Comparison of ENCODE assay signal across 21 mouse cellular contexts in the genomic region with DNA sequence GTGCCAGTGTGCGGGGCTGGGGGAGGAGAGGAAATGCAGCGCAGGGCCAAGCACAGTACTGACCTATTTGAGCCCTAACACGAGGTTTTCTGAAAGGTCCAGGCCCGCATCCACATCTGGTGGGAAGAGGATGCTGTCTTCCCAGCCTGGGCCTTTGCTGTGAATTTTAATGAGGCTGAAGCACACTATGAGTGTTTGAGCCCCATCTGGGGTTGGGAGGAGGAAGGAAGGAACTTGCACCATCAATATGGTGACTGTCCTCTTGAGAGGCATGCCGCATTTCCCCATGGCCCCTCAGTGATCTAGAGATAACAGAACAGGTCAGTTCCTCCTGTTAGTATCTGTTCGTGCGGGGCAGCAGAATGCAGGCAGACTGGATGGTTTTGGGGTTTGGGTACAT. TPM values are rescaled to one million over a fixed set of nuclear protein-coding genes. Genes with fewer than 3 reads are reported as not detected.
A peak's percentile ranks its signal among the peaks of the same experiment; 100 is the strongest.
DNase-seq lines count a peak whose midpoint lies in the region; ATAC-seq and TF ChIP-seq lines count a peak whose summit lies in the region.
"Had no signal": no experiment of that assay in that cellular context is flagged by ENCODE, and none has a peak within 500 bp of the region (broad histone marks: within the 10 kb centered on the region; RNA-seq: fewer than 3 reads in every experiment).

No protein-coding gene starts in this region.

- intact Hi-C loops in heart, adult 2 months (cut with DNase I), result no loop called here
- intact Hi-C loops in left cerebral cortex, postnatal 14 days (cut with DNase I), result no loop called here

- peak; percentile 30 to 59; a peak in 2 of 4 replicates for ATAC-seq in hematopoietic stem cell, adult 5-6 weeks (replicated peaks in 1 of 2; ENCODE audit: insufficient read depth in 1 of 2, low FRiP score in 2 of 2, low TSS enrichment in 1 of 2, low read depth in 1 of 2, poor library complexity in 2 of 2, severe bottlenecking in 2 of 2)
- ATAC-seq in liver, postnatal 0 days, result no peak
- no peak for ATAC-seq in hindbrain, embryonic 13.5 days (ENCODE audit: low FRiP score)
- ATAC-seq: forebrain, embryonic 13.5 days; midbrain, embryonic 15.5 days had no signal

- no peak overlapping the region; the same call in 1 of the 2 replicates for H3K9ac ChIP-seq in liver, postnatal 0 days (replicated peaks)
- no peak overlapping the region for H3K9ac ChIP-seq in heart, adult 2 months (ENCODE audit: low read depth, low read length)
- no peak overlapping the region for H3K9ac ChIP-seq in hindbrain, embryonic 13.5 days
- H3K9ac ChIP-seq: embryonic facial prominence, embryonic 12.5 days; forebrain, embryonic 13.5 days; hindbrain, embryonic 12.5 days; lung, embryonic 15.5 days; midbrain, embryonic 15.5 days had no signal

- TF ChIP-seq EP300 in liver, postnatal 0 days (IDR thresholded peaks at IDR 0.05; ENCODE audit: low read depth), result no peak
- TF ChIP-seq EP300 in heart, adult 2 months (IDR thresholded peaks at IDR 0.05; ENCODE audit: insufficient read depth, low read depth, low read length), result no peak

- no peak for DNase-seq in liver, postnatal 0 days
- no peak for DNase-seq in heart, adult 2 months
- DNase-seq in left cerebral cortex, postnatal 14 days (ENCODE audit: low spot score in 2 of 2), result no peak
- DNase-seq in lung, postnatal 25 days (ENCODE audit: low spot score), result no peak
- DNase-seq: adrenal gland, postnatal 25 days; cerebellum, adult 8-10 months; gastrocnemius, postnatal 36 days; heart, postnatal 10 days; kidney, adult 9 months; retina, postnatal 1 day; thymus, adult 2 months had no signal

- peaks cover 2% of the 10 kb centered on the region; the same call in 1 of the 2 replicates for H3K4me1 ChIP-seq in bone marrow, adult 2 months (ENCODE audit: control insufficient read depth, insufficient read depth, low read length)
- H3K4me1 ChIP-seq in liver, postnatal 0 days (ENCODE audit: insufficient read depth), result peaks cover 43% of the 10 kb centered on the region
- peaks cover 15% of the 10 kb centered on the region for H3K4me1 ChIP-seq in heart, adult 2 months (ENCODE audit: control insufficient read depth, insufficient read depth, low read length)
- H3K4me1 ChIP-seq in hindbrain, embryonic 13.5 days (replicated peaks), result no peaks in the 10 kb centered on the region
- H3K4me1 ChIP-seq: embryonic facial prominence, embryonic 12.5 days; forebrain, embryonic 13.5 days; midbrain, embryonic 15.5 days had no signal

- no peak overlapping the region for H3K4me3 ChIP-seq in bone marrow, adult 2 months (replicated peaks; ENCODE audit: control insufficient read depth, low read depth, low read length)
- no peak overlapping the region for H3K4me3 ChIP-seq in liver, postnatal 0 days (ENCODE audit: low read depth, low read length)
- no peak overlapping the region for H3K4me3 ChIP-seq in heart, adult 2 months
- no peak overlapping the region for H3K4me3 ChIP-seq in hindbrain, embryonic 13.5 days
- H3K4me3 ChIP-seq: embryonic facial prominence, embryonic 12.5 days; erythroblast, embryonic 14.5 days; forebrain, embryonic 13.5 days; hindbrain, embryonic 12.5 days; lung, embryonic 15.5 days; midbrain, embryonic 15.5 days had no signal

- H3K27ac ChIP-seq in bone marrow, adult 2 months (ENCODE audit: control insufficient read depth, insufficient read depth, low read depth, low read length, poor library complexity), result peak overlapping the region; percentile 82
- H3K27ac ChIP-seq in liver, postnatal 0 days (ENCODE audit: low read depth), result peak overlapping the region; percentile 71; the same call in 1 of the 2 replicates
- H3K27ac ChIP-seq in heart, adult 2 months, result no peak overlapping the region
- H3K27ac ChIP-seq in hindbrain, embryonic 13.5 days, result no peak overlapping the region
- H3K27ac ChIP-seq: embryonic facial prominence, embryonic 12.5 days; forebrain, embryonic 13.5 days; hindbrain, embryonic 12.5 days; lung, embryonic 15.5 days; midbrain, embryonic 15.5 days had no signal

- no peaks in the 10 kb centered on the region for H3K79me2 ChIP-seq in heart, adult 2 months (replicated peaks; ENCODE audit: control insufficient read depth, insufficient read depth, low read length)

- no peak for TF ChIP-seq CTCF in bone marrow, adult 2 months (IDR thresholded peaks at IDR 0.05; ENCODE audit: control insufficient read depth, insufficient read depth, low read length)
- 0 out of 2 replicates have a peak, but pooled peaks have one; percentile 3 for TF ChIP-seq CTCF in liver, postnatal 0 days (IDR thresholded peaks at IDR 0.05; ENCODE audit: low read depth)
- no peak for TF ChIP-seq CTCF in heart, adult 2 months (IDR thresholded peaks at IDR 0.05)

- H3K27me3 ChIP-seq in liver, postnatal 0 days (ENCODE audit: insufficient read depth, low read length), result no peaks in the 10 kb centered on the region
- H3K27me3 ChIP-seq in heart, adult 2 months (ENCODE audit: control insufficient read depth, insufficient read depth, low read length), result no peaks in the 10 kb centered on the region
- H3K27me3 ChIP-seq in hindbrain, embryonic 13.5 days, result no peaks in the 10 kb centered on the region
- H3K27me3 ChIP-seq: embryonic facial prominence, embryonic 12.5 days; forebrain, embryonic 13.5 days; hindbrain, embryonic 12.5 days; lung, embryonic 15.5 days; midbrain, embryonic 15.5 days had no signal

- TF ChIP-seq POLR2A in bone marrow, adult 2 months (IDR thresholded peaks at IDR 0.05; ENCODE audit: borderline replicate concordance, control insufficient read depth, low read depth, low read length), result no peak
- no peak for TF ChIP-seq POLR2A in heart, adult 2 months (IDR thresholded peaks at IDR 0.05; ENCODE audit: insufficient read depth, low read depth, low read length)

- 26% methylated on average over 7 of the region's 7 CpGs for WGBS in bone marrow, adult 2 months
- 45% methylated on average over 7 of the region's 7 CpGs for WGBS in liver, postnatal 0 days (ENCODE audit: insufficient replicate concordance)
- 72% methylated on average over 7 of the region's 7 CpGs for WGBS in heart, adult 2 months
- 85% methylated on average over 7 of the region's 7 CpGs for WGBS in hindbrain, embryonic 13.5 days

- no peaks in the 10 kb centered on the region for H3K36me3 ChIP-seq in liver, postnatal 0 days (replicated peaks; ENCODE audit: insufficient read depth, low read length)
- H3K36me3 ChIP-seq in heart, adult 2 months (ENCODE audit: control insufficient read depth, insufficient read depth, low read length), result peaks cover 2% of the 10 kb centered on the region; the same call in 1 of the 2 replicates
- no peaks in the 10 kb centered on the region for H3K36me3 ChIP-seq in hindbrain, embryonic 13.5 days
- H3K36me3 ChIP-seq: embryonic facial prominence, embryonic 12.5 days; hindbrain, embryonic 12.5 days; lung, embryonic 15.5 days; midbrain, embryonic 15.5 days had no signal

- no peak overlapping the region for H3K4me2 ChIP-seq in liver, postnatal 0 days (ENCODE audit: low read depth, low read length)
- H3K4me2 ChIP-seq in hindbrain, embryonic 13.5 days, result no peak overlapping the region
- H3K4me2 ChIP-seq: embryonic facial prominence, embryonic 12.5 days; forebrain, embryonic 13.5 days; heart, embryonic 11.5 days; hindbrain, embryonic 12.5 days; lung, embryonic 15.5 days; midbrain, embryonic 15.5 days had no signal

- H3K9me3 ChIP-seq in liver, postnatal 0 days (ENCODE audit: low read length), result no peaks in the 10 kb centered on the region
- H3K9me3 ChIP-seq in hindbrain, embryonic 13.5 days, result no peaks in the 10 kb centered on the region
- H3K9me3 ChIP-seq: embryonic facial prominence, embryonic 12.5 days; forebrain, embryonic 13.5 days; hindbrain, embryonic 12.5 days; lung, embryonic 15.5 days; midbrain, embryonic 15.5 days had no signal

RNA-seq across cellular contexts. Expression of a gene that starts 44.4 kb away (rescaled TPM):
- polyA plus RNA-seq in bone marrow, adult 2 months (2011; ENCODE audit: insufficient read depth, insufficient read length, low replicate concordance, missing spikeins), result 33.5 and 34.8 TPM in 2 replicates
- 1.3 and 2.5 TPM in 2 replicates for total RNA-seq in hematopoietic stem cell, adult 5-6 weeks (2017)
- polyA plus RNA-seq in liver, postnatal 0 days (2015; fragmentation: Nextera tagmentation; extraction: Ambion mirVana), result 21.6 and 23.4 TPM in 2 replicates
- 1 to 10 TPM; 5.8 TPM for total RNA-seq in heart, adult 2 months (2021)
- polyA plus RNA-seq in heart, adult 2 months (2012; rRNA removed), result 5.6 and 8.5 TPM in 2 replicates
- 1 to 10 TPM; 2.4 to 5.8 TPM for total RNA-seq in left cerebral cortex, postnatal 14 days (2021)
- polyA plus RNA-seq in hindbrain, embryonic 13.5 days (2015; fragmentation: Nextera tagmentation; extraction: Ambion mirVana), result 1.4 and 1.5 TPM in 2 replicates

Comparison
In these comparisons a context has a peak if more than half of its experiments do, and no peak if none do; other contexts are left out.
1. H3K27ac ChIP-seq: peak in bone marrow, adult 2 months (single experiment) and liver, postnatal 0 days (single experiment); none in heart, adult 2 months (single experiment) and hindbrain, embryonic 13.5 days (single experiment).
2. ATAC-seq: peak in hematopoietic stem cell, adult 5-6 weeks (2 of 2); none in liver, postnatal 0 days (single experiment) and hindbrain, embryonic 13.5 days (single experiment).